Mouse (Mus musculus): ENCODE measurements at regions not wholly inside any gene's neighbourhood (a gene's known extent, or its start where the extent isn't known, plus 50 kb on each side); places are given as distances from the start of the nearest gene placed in this dataset.

GRCm38 (mm10) chr6:89257416-89257815 lies 105.0 kb downstream of the Plxna1 start:
- TF ChIP-seq CTCF (IDR thresholded peaks at IDR 0.05; ENCODE audit: insufficient read depth, low read length) (no peak), POLR2A (IDR thresholded peaks at IDR 0.05; ENCODE audit: borderline replicate concordance, extremely low read depth, low read depth, low read length) (no peak)
